Mouse (Mus musculus) frontal cortex, adult (tissue): Measurements from ENCODE around the gene Slc22a21.
"Not testable (repeated sequence)": the region's sequence is repeated elsewhere in the genome, so short reads cannot be mapped to it uniquely, and the experiment has no call there.

ENCODE experiments used
- ATAC-seq: cut with Nextera tagmentation; 2 replicates; pipeline ENCODE4 v1.9.2; 2017; ENCODE audit warnings: mild to moderate bottlenecking, moderate library complexity, mixed read lengths; ENCODE audit not compliant: low TSS enrichment

The Slc22a21 gene

GRCm38 (mm10) chr11:54002147-54002760, 22.1 kb upstream of the Slc22a21 start:
- ATAC-seq, result peak; percentile 88

GRCm38 (mm10) chr11:53997661-53998060, 17.5 kb upstream of the Slc22a21 start:
- no peak for ATAC-seq

- ATAC-seq, result no peak
Measured at GRCm38 (mm10) chr11:53992264-53992663, 12.1 kb upstream of the Slc22a21 start.

DNA sequence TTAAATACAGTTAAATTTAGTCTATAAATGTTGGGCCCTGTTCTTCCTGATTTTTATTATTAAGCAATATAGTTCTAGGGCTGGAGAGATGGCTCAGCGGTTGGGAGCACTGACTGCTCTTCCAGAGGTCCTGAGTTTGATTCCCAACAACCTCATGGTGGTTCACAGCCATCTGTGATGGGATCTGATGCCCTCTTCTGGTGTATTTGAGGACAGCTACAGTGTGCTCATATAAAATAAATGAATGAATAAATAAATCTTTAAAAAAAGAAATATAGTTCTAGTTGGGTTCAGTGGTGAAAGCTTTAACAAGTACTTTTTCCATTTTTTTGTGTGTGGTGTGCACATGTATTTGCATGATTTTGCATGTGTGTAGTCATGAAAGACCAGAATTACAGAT, 9.1 kb upstream of the Slc22a21 start:
- ATAC-seq, result no peak

DNA sequence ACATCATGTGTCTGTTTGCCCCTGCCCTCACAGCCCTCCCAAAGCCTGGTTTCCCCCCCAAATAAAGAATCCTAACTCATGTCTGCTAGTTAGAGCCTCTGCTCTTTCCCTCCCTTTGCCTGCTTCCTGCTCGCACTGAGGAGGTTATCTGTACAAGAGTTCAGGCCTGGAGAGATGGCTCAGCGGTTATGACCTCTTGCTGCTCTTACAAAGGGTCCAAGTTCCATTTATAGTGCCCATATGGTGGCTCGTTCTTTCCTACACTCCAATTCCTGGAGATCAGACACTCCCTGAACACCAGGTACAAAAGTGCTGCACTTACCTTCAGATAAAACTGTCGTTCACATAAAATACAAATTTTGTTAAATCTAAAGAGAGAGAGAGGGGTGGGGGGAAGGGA, 7.9 kb upstream of the Slc22a21 start:
- no peak for ATAC-seq

GRCm38 (mm10) chr11:53981396-53981795, 1.3 kb upstream of the Slc22a21 start:
- ATAC-seq, result no peak

- not testable (repeated sequence) for ATAC-seq
Measured at GRCm38 (mm10) chr11:53979456-53979787, 710 bp downstream of the Slc22a21 start.

GRCm38 (mm10) chr11:53977672-53978071, 2.5 kb downstream of the Slc22a21 start:
- no peak for ATAC-seq

GRCm38 (mm10) chr11:53975559-53975958, 4.6 kb downstream of the Slc22a21 start:
- ATAC-seq, result no peak

DNA sequence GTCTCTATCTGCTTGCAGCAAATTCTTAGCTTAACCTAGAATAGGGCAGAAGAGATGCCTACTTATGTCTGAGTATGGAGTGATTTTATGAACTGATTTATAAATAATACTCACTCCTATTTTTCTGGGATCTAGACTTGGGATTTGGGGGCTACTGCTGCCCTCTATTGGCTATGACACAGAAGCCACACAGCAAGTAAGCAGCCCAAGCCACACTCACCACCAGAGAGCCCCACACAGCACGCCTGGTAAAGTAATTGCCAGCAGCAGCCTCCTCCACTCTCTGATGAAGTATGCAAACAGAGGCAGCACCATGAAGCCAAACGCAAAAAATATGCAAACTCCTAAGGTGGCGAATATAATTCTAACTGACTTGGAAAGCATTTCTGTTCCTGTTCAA, 21.1 kb downstream of the Slc22a21 start:
- ATAC-seq, result no peak

DNA sequence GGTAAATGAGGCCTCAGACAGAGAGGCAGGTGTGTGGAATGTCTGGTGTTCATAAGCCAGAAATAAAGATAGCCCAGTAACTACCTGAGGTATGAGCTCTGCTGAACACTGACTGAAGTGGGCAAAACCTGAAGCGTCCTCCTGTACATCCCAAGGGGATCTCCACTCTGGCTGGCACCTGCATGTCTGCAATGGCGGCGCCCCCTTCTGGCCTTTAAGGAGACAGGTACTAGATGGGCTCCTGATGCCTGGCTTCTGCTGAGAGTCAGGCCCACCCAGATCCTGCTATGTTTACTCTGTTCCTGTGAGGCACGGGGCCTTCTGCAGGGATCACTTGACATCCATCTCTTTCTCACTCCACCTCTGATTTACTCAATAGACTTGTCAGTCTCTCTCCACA, 22.0 kb downstream of the Slc22a21 start:
- not testable (repeated sequence) for ATAC-seq

DNA sequence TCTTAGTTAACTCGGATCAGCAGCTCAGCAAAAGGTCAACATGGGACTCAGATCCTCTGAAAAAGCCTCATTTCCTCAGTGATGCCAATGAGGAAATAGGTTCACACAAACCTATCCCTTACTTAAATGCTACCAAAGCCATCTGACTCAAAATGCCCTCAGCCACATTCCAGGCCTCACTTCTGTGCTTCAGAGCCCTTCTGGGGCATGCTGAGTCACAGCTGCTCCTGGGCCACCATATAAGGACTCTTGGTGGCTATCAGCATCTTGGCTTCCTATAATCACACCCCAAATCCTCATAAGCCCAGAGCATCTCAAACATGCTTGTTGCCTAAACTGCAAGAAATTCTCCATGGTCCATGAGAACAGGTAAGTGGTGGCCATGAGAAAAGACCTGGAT, 23.5 kb downstream of the Slc22a21 start:
- no peak for ATAC-seq

GRCm38 (mm10) chr11:53954653-53955052, 25.5 kb downstream of the Slc22a21 start:
- ATAC-seq, result no peak

GRCm38 (mm10) chr11:53950133-53950532, 30.0 kb downstream of the Slc22a21 start:
- 0 out of 2 replicates have a peak, but pooled peaks have one; percentile 9 for ATAC-seq

- not testable (repeated sequence) for ATAC-seq
Measured at GRCm38 (mm10) chr11:53931944-53932318, 48.2 kb downstream of the Slc22a21 start.

DNA sequence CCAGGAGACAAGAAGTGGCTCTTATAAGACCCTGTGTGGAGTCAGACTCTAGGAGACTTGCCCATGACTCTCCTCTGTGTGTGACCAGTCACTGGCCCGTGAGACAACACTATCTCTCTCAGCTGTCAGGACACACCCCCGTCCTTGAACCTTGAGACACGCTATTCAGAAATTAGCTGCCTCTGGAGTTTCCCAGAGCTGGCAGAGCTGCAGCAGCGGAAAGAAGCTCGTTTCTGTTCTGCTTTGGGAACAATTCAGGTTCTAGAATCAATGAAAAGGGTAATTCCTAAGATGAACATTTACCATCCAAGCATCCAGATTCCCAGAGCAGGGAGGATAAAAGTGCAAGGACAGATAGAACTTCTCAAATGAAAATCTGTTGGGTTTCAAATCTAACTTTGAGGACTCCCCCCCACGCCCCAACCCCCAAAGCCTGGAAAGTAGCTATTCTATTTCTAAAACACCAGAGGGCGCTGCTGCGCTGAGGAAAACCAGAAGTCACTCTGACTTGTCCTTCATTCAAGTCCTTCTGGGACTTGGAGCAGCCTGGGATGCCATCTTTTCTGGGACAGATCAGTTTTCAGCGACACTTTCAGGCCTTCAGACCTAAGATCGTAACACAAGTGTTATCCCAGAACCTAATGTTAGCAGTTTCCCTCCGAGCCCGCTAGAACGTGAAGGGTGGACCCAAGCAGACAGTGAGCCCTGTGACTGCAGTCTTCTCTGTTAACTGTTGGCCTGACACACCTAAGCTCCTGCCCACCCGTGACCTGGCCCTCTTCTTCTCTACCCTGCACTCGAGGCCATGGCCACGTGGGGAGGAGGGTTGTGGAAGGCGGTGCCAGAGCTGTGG, 48.8 kb downstream of the Slc22a21 start:
- ATAC-seq, result peak; percentile 47; the same call in 1 of the 2 replicates

- no peak for ATAC-seq
Measured at GRCm38 (mm10) chr11:53929741-53930140, 50.4 kb downstream of the Slc22a21 start.

- ATAC-seq, result no peak
Measured at GRCm38 (mm10) chr11:53928585-53928984, 51.5 kb downstream of the Slc22a21 start.

- no peak for ATAC-seq
Measured at GRCm38 (mm10) chr11:53926303-53926702, 53.8 kb downstream of the Slc22a21 start.

DNA sequence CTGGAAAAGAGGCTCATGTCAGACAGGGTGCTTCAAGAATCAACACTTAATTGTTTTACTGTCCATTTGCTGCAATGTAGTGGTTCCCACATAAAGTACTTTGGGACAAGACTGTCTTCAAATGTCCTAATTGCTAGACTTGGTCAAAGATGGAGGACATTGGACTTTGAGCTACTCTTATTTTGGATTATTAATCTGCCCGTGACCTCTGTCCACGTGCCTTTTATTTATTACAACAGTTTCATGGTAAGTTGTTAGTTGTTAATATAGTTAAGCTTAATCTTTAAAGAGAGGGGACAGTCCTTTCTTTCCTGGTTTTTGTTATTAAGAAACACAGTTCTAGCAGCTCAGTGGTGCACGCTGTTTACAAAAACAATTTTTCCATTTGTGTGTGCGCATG, 61.3 kb downstream of the Slc22a21 start:
- no peak for ATAC-seq

GRCm38 (mm10) chr11:53911011-53911410, 69.1 kb downstream of the Slc22a21 start:
- ATAC-seq, result no peak

DNA sequence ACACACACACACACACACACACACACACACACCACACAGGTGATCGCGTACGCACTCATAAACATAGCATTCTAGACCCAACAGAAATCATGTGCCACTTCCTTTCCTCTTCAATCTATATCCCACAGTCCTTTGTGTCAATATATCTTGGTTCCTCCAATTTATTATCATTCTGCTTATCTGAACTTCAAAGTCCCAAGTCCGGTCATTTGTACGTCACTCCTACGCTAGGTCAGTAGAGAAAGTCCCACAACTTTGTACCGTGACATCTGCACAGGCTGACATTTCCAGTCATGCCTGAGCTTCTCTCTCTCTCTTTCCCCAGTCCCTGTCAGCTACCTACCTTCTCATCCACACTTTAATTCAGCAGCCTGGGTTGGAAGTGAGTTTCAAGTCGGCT, 71.4 kb downstream of the Slc22a21 start:
- no peak for ATAC-seq

DNA sequence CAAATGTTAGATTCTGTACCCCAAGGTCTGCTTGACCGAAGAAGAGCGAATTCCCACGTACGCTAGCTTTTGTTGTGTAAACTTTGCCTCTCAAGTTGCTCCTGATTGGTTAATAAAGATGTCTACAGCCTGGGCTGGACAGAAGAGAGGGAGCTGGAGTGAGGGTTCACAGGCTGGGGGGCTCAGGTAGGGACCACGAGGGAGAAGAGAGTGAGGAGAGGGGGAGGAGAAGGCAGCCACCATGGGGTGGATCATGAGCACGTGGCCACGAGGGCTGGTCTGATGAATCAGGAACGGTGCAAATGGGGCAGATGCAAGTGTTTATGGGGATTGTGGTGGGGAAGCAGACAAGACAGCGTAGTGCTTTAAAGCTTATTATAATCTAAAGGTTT, 75.6 kb downstream of the Slc22a21 start:
- ATAC-seq, result no peak
